Comparison of ENCODE assay signal across 8 mouse cellular contexts in genomic region chr13:73822187-73822800, GRCm38 (mm10). TPM values are rescaled to one million over a fixed set of nuclear protein-coding genes. Genes with fewer than 3 reads are reported as not detected.
DNase-seq lines count a peak whose midpoint lies in the region; ATAC-seq lines count a peak whose summit lies in the region.

No protein-coding gene starts in this region.

- H3K4me3 ChIP-seq in embryonic facial prominence, embryonic 11.5 days (ENCODE audit: low read depth, low read length), result no peak overlapping the region
- no peak overlapping the region for H3K4me3 ChIP-seq in limb, embryonic 11.5 days (ENCODE audit: low read depth, low read length)

- H3K36me3 ChIP-seq in embryonic facial prominence, embryonic 11.5 days (replicated peaks; ENCODE audit: control insufficient read depth, insufficient read depth, low read depth, low read length), result no peaks in the 10 kb centered on the region; the same call in 1 of the 2 replicates
- H3K36me3 ChIP-seq in limb, embryonic 11.5 days (ENCODE audit: control insufficient read depth, insufficient read depth, low read length), result peaks cover 4% of the 10 kb centered on the region

- 72% methylated on average over 4 of the region's 4 CpGs for WGBS in embryonic facial prominence, embryonic 11.5 days
- WGBS in limb, embryonic 11.5 days, result 65% methylated on average over 4 of the region's 4 CpGs

- no peaks in the 10 kb centered on the region for H3K4me1 ChIP-seq in embryonic facial prominence, embryonic 11.5 days (ENCODE audit: control insufficient read depth, insufficient read depth, low read length)
- H3K4me1 ChIP-seq in limb, embryonic 11.5 days (ENCODE audit: control insufficient read depth, insufficient read depth, low read length), result 0 out of 2 replicates have a peak, but pooled peaks cover 3% of the 10 kb centered on the region

- H3K4me2 ChIP-seq in embryonic facial prominence, embryonic 11.5 days (ENCODE audit: low read depth, low read length), result no peak overlapping the region
- no peak overlapping the region for H3K4me2 ChIP-seq in limb, embryonic 11.5 days (ENCODE audit: low read depth, severe bottlenecking)

- H3K27me3 ChIP-seq in embryonic facial prominence, embryonic 11.5 days (ENCODE audit: control insufficient read depth, insufficient read depth, low read length), result no peaks in the 10 kb centered on the region
- H3K27me3 ChIP-seq in limb, embryonic 11.5 days (ENCODE audit: control insufficient read depth, insufficient read depth, low read length), result no peaks in the 10 kb centered on the region

- DNase-seq in ovary, postnatal 36 days (ENCODE audit: low spot score), result peak; percentile 51
- DNase-seq in ovary, postnatal 10 days (ENCODE audit: low spot score), result no peak
- DNase-seq in adrenal gland, adult 2 months, result peak; percentile 72
- peak; percentile 64 for DNase-seq in embryonic facial prominence, embryonic 11.5 days (ENCODE audit: low spot score)
- DNase-seq in induced T-regulatory cell, adult 2 months (ENCODE audit: low read depth), result peak; percentile 85
- DNase-seq in limb, embryonic 11.5 days (ENCODE audit: low spot score), result peak; percentile 70
- peak; percentile 61 for DNase-seq in retina, postnatal 1 day
- DNase-seq in thymus, postnatal 4 days, result peak; percentile 84

- no peak for ATAC-seq in embryonic facial prominence, embryonic 11.5 days (replicated peaks; ENCODE audit: insufficient number of reproducible peaks, low FRiP score, low TSS enrichment, low read depth)
- ATAC-seq in limb, embryonic 11.5 days (ENCODE audit: insufficient number of reproducible peaks, low FRiP score, low TSS enrichment, low read depth), result no peak; the same call in 1 of the 2 replicates

- no peak overlapping the region for H3K27ac ChIP-seq in embryonic facial prominence, embryonic 11.5 days (replicated peaks; ENCODE audit: low read depth, low read length)
- no peak overlapping the region for H3K27ac ChIP-seq in limb, embryonic 11.5 days (replicated peaks; ENCODE audit: low read depth, low read length)

- no peak overlapping the region for H3K9ac ChIP-seq in embryonic facial prominence, embryonic 11.5 days (replicated peaks; ENCODE audit: low read length)
- H3K9ac ChIP-seq in limb, embryonic 11.5 days (ENCODE audit: low read length), result no peak overlapping the region

- no peaks in the 10 kb centered on the region for H3K9me3 ChIP-seq in embryonic facial prominence, embryonic 11.5 days (replicated peaks; ENCODE audit: control insufficient read depth, low read length)
- no peaks in the 10 kb centered on the region for H3K9me3 ChIP-seq in limb, embryonic 11.5 days (ENCODE audit: control insufficient read depth, low read length)

RNA-seq across cellular contexts. Expression of gene Nkd2, which starts 25.1 kb away (rescaled TPM):
- 1 to 10 TPM; 1.4 to 2.8 TPM for total RNA-seq in adrenal gland, adult 2 months (2021)
- 1.8 and 3.7 TPM in 2 replicates for polyA plus RNA-seq in adrenal gland, adult 2 months (2012; rRNA removed)
- polyA plus RNA-seq in embryonic facial prominence, embryonic 11.5 days (2014; fragmentation: Nextera tagmentation; extraction: Ambion mirVana), result 20.1 and 20.2 TPM in 2 replicates
- 49.9 and 55.9 TPM in 2 replicates for polyA plus RNA-seq in limb, embryonic 11.5 days (2014; fragmentation: Nextera tagmentation; extraction: Ambion mirVana)
